Mouse (Mus musculus) telencephalon, adult 2 months (tissue): ENCODE measurements at regions not wholly inside any gene's neighbourhood (a gene's known extent, or its start where the extent isn't known, plus 50 kb on each side); places are given as distances from the start of the nearest gene placed in this dataset.

Experiments
- DNase-seq: peaks from one replicate; pipeline ENCODE4 v3.0.0-alpha.2; 2011; ENCODE audit warnings: low read depth, low spot score

DNA sequence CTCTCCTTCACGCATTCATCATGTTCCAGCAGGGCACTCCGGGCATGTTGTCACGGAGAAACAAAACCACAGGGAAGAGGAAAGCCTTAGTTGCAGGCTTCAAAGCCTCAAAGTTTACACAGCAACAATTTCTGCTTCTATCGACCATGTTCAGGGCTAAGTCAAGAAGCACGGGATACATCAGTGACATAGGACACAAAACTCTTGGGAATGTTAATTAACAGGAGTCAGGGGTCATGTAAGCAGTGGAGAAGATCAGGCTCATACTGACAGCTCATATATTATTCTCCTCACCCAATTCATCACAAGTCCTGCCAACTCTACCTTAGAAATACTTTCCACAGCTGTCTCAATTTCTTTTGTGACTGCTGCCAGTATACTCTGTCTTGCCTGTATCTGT lies 133.0 kb upstream of the Btbd3 start:
- DNase-seq = no peak

DNA sequence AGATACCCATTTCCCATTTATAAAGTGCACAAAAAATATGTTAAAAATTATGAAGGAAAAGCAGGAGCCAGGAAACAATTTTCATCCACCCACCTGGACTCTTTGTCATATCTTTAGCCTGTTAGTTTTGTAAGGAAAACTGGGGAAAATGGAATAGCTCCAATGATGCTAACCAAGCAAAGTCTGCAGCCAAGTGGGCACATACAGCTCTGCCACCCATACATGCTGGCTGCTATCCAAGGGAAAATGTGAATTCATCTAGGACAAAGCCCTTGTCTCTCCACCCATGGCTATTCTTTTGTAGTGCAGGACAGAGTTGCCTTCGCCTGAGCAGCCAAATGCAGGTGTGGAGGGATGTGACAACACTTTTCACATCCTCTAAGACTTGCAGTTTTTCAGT lies 135.5 kb upstream of the Btbd3 start:
- DNase-seq = peak; percentile 66

DNA sequence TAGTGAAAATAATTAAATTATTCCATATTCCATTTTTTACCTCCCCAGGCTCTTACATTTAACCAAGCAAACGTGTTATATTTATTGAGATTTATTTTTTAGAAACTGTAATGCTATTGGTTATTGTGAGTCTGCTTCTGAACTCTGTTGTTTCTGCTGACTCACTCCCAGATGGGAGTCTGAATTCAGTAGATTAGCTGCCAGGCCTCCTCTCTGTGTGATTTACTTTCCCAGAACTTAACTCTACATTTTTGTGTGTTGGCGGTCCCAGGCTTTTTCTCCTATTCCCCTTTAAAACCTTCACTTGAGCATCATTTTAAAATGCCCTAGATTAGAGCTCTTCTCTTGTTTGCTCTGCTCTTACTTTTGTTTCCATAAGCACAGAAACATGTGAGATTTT lies 136.2 kb upstream of the Btbd3 start:
- DNase-seq = peak; percentile 78

DNA sequence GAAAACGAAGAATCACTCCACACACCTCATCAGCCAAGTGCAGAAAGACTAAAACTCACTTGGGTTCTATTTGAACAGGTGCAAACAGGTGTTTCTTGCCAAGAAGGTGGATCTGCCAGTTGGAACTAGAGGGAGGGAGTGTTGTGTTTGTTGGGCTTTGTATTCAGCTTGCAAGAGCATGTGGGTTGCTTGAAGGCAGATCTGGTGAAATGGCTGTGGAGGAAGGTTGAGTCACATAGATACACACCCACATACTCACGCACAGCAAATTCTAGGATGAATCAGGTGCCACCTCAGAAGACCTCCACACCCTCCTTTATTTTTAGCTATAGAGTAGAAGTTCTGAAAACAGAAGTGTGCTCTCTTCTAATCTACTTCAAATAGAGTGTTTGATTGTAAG lies 156.6 kb upstream of the Btbd3 start:
- DNase-seq = peak; percentile 77

DNA sequence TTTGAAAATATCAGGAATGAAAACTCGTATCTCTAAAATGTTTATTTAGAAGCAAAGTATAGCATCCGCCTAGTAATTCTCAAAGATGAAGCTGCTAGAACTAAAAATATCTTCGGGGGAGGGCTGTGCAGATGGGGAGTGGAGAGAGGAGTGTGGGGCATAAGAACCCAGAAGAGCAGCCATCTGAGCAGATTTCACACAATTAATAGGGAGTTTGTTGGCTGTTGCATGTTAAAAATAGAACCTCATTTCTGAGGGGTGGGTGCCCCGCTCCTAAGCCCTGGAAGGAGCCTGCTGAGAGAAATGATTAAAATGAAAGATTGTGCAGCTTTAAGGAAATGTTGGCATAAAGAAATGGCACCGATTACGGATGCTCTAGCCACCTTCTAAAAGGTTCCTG lies 171.0 kb upstream of the Btbd3 start:
- peak; percentile 68 for DNase-seq

DNA sequence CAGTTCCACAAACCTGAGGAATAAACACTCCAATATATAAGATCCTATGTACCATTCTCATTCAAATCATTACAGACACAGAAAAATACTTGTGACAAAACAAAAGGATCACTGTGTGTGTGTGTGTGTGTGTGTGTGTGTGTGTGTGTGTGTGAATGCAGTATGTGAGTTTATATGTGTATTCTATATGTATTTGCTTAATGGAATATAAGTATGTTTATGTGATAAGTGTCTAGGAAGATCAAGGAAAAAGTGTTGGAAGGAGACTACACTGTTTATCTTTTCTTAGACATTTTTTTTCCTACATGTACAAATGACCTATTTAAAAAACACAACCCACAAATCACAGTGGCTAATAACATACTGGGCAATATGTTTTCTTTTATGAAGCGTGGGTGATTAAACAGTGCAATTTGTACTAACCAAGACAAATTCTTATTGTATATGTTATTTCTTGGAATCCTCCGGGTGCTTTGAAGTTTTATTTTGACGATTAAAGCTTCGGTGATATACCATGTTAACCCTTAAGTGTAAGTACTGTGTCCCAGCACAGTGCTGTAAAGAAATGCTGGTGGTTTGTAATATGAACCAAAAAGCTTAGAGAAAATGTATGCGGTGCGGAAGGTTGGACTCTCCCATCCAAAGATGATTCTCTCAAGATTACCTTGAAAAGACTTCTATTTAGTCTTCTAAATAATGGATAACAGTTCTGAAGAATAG lies 171.6 kb upstream of the Btbd3 start:
- no peak for DNase-seq

DNA sequence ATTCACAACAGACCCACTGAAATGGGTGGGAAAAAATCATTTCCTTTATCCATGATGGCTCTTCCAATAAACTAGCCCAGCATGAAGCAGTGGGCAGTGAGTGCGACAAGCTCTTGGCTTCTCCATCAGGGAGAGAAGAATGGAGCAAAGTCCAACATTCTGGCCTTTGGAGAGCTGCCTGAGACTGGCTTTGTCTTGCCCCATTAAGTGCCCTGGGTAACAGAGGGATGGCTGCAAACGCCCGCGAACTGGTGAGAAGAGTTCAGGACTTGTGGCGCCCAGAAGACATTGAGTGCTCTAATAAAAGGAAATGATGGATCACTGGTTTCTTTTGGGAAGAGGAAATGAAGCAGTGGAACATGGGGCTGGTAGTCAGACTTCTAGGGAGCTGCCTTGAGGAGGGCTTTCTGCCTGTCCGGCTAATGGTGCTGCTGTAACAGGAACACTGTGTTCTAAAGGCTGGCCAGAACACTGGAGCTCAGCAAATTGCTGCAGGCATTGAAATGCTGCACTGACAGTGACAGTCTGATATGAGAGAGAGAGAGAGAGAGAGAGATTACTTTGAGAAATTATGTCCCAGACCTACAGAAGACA lies 182.2 kb upstream of the Btbd3 start:
- DNase-seq = no peak

DNA sequence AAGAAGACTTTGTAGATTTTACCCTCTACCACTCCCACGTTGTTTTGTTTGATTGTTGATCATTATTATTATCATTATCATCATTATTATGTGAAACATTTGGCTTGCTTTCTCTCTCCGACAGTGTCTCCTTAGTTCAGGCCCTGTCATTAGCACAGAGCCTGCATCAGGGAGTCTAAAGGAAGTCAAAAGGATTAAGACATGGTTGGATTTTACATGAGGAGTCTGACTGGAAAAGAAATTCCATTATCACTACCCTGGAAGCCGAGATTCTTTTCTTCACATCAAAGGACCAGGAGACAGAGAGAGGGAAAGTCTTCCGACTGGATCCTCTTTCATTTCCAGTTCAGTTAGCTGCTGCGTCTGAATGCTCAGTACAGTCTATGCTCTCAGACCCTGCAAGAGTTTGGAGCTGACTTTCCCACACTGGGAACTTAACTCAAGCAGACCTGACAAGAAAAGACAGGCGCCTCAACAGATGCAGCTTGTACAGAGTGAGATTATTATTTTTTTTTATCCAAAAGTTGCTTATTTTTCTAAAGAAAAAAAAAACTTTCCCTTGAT lies 184.1 kb upstream of the Btbd3 start:
- no peak for DNase-seq

DNA sequence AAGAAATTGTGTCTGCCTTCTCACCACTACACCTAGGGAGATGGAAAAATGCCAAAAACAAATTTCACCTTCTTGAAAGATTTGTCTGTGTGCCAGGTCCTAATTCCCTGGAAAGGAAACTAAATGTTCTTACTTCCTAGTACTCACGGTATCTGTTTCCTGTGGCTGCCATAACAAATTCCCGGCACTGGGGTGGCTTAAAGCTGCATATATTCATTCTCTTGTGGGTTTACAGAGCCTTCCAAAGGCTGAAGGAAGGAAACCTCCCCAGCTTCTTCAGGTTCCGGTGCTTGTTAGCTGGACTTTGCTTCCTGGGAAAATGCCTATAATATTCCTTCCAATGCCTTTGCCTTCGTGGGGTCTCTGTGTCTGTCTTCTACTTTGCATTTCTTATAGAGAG lies 203.3 kb upstream of the Btbd3 start:
- no peak for DNase-seq

DNA sequence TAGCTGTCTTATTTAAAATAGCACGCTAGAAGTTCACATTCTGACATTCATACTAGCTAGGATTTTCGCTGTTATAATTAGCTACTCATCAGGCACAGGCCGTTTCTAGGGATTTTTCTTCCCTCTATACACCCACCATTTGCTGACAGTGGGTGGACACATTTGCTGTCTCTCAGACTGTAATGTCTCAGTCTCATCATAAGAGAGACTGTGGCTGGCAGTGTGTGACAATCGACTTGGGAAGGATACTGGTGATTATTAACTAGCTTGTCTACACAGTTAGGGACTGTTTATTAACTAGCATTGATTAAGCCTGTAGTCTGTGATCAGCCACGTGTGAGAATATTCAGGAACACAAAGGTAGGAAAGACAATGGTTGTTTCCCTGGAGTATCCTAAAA lies 208.0 kb upstream of the Btbd3 start:
- peak; percentile 46 for DNase-seq

DNA sequence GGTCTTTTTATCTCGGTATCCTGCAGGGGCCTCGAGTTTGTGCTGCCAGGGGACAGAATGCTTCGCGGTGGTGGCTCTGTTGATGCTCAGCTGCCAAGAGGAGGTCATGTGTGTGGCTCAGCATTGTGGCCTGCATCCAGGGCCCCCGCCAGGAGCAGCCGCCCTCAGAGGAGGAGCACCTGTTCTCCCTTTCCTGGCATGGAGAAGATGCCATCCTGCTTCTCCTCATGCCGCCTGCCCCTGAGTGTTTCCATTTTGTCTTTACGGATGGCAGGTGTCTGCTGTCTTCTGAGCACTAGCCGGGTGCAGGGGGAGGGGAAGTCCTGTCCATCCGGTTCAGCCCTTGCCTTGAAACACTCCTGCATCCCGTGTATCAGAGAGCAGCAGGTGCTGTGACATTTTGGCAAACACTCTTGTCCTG lies 208.6 kb upstream of the Btbd3 start:
- DNase-seq = no peak

DNA sequence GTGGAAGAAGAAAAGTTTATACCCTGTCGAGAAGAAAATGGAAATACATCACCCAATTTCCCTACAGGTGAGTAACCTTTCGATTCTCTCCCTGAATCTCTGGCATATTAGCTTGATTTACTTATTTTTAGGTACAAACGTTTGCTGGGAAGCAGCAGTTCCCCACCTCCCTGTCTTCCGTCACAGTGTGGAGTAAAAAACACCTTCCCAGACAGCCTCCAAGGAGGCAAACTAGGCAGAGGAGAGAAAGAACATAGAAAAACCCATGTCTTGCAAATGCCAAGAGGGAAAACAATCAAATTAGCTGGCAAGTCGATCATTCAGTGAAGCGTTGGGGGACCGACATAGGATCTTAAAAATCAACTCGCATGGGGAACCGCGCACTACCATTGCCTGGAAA lies 209.0 kb upstream of the Btbd3 start:
- DNase-seq = no peak

DNA sequence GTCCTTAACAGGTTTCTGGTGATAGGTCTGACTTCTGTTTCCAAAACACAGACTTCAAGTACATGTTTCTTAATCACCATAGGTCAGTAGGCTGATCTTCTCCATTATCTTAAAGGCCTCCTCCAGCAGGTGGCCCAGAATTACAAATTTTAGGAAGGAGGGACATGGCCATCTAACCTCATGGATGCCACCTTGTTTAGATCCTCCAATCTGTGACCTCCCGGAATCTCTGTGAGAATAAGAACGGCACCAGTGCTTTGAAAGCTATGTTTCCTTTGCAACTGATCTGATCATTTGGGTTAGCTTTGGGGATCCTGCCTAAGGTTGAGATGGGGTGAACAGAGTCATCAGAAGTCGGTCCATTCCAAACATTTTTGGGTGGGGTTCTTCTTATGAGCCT lies 209.4 kb upstream of the Btbd3 start:
- no peak for DNase-seq

DNA sequence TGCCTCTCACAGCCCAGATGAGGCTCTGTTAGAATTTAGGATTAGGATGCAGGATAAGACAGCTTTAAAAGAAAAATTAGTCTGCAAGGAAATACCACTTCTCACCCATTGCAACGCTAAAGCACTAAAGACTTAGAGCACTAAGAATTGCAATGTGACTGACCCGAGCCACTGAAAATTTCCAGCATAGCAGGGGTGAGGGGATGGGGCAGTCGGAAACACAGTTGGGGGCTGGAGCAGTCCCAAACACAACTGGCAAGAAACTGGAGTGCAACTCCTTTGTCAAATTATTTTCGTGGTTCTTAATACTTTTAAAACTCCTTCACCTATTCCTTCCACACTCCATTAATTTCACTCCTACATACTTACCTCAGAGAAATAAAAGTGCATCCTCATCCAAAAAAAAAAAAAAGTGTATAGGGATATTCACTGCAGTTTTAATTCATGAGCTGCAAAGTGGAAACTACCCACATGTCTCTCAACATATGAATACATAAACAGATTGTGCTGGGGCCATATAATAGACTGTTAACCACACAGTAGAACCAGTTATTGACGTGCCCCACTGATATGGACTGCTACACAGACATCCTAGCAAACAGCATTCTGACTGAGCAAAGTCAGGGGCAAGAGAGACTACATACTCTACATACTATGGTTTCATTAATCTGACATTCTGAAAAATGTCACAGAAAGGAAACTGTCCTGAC lies 210.3 kb upstream of the Btbd3 start:
- no peak for DNase-seq

DNA sequence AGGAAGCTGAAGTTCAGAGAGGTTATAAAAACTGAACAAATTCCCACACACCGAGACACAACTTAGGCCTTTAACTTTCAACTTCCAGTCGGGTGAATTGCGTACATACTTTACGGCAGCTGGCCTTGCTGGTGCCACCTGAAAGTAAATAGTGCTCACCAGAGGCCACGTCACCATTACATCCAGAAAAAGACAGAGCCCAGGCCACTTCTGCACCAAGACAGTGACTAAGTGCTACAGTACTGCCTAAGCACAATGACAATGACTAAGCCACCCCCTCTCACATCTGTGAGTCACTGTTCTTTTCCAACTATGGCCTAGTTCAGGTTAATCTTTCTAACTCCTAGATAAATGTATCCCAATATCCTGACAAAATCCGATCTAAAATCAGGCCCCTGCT lies 215.7 kb upstream of the Btbd3 start:
- DNase-seq = peak; percentile 60

DNA sequence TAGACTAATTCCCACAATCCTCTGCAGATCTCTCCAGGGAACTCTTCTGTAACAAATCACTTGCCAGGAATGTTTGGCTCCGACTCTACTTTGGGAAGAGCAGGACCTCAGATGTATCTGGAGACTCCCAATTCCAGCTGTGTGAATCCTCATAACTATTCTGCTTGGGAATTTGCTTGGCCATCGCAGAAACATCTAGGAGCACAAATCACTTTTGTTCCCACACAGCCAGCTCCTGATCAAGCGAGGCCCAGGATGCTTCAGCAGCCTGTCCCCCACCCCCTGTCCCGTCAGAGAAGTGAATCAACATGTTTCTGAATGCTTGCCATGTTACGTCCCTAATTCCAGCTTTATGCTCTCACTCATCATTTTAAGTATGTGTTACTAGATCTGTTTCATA lies 216.1 kb upstream of the Btbd3 start:
- no peak for DNase-seq

DNA sequence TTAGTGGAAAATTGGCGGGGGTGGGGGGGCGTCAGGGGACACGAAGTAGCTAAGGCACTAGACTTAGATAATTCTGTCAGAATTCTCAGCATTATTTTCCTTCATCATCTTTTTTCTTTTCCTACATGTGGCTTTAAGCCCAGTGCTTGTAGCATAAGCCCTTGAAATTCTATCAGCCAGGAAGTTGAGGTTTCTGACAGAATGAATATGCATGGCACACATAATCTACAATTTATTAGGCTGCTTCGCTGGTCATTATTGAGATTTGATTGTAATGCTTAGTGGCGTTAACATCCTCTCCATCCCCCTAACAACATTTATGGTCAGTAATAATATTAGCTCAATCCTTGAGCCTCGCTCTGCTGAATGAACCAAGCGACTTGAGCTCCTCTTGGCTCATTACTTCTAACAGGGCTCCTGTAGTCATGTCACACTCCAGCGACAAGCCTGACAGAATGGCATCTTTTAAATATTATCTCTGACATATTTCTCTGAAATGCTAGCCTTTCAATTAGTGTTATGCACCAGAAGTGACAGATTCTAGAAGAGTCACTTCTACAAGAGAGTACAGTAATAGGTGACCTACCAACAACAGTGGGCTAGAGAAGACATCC lies 222.1 kb upstream of the Btbd3 start:
- DNase-seq = no peak

DNA sequence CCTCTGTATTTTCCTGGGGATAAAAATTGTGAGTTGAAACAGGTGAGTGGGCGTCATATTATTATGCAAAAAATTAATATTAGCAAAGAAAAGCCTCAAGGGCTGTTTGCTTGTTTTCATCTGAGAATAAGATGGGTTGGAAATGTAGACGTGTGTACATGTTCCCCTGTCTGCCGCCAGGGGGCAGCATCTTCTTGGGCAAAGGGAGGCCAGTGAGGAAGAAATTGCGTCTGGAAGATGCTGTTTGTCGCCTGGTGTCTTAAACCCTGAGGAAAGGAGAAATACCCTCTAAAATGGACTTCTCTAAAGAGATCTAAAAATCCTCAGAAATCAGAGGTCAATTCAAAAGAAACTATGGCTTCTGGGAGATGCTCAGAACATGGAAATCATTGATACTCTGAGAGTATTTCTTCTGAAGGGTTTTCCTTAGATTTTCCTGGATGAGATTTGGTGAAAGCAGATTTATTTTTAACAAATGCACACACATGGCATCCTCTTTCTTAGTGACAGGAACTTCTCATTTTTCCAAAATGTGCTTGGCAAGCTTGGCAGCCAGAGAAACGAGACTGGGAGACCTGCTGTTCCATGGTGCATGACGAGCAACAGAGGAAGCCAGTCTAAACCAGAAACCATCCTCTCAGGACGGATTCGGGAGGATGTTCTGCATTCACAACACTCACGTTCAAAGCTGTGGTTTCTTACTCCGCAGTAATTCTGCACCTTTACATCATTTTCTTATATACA lies 222.8 kb upstream of the Btbd3 start:
- DNase-seq = peak; percentile 80

DNA sequence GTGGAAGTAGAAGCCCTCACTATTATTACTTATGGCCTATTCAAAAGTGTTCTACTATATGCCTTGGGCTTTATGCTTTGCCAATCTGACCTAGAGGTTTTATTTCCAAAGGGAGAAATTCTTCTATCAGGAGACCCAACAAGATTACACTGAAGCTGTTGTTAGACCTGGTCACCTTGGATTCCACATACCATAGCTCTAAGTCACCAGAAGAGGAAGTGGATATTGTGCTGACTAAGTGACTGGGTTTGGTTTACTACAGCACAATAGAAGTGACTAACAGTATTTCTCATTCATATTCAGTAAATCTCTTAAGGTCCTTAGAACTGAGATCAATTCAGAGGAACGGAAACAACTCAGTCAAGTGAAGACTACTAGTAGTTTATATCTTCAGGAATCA lies 229.0 kb upstream of the Btbd3 start:
- DNase-seq = no peak

DNA sequence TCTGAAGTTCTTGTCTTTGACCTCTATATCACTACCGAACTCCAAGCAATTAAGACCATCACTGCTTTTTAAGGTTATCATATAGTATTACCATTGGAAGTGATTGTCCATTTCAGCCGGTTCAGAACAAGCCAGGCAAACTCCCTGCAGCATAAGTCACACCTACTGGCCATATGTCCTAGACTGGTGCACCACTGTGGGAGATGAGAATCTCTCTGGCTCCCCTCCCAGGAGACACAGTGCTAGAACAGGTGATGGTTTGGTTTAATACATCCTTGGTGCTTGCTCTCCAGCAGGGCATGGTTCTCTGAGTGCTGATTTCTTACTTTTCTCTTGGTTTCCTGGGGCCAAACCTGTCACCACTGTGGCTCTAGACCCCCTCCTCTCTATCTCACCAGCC lies 232.8 kb upstream of the Btbd3 start:
- DNase-seq = no peak

DNA sequence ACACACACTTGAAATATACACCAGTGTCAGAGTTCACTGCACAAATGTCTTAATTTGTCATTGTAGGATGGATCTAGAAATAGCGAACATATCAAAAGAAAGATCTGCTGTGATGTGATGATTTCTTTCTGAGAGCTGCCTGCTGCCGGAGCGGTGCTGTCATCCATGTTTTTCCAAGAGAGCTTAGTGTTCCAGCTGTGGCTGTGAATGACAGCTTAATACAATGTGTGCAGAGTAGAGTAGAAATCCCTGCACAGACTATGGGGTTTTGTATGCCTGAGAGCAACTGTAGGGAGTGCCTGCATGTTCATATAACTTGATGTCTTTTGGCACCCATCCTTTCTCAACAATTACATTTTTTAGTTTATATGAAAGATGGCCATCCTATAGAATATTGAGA lies 274.6 kb upstream of the Btbd3 start:
- peak; percentile 16 for DNase-seq

DNA sequence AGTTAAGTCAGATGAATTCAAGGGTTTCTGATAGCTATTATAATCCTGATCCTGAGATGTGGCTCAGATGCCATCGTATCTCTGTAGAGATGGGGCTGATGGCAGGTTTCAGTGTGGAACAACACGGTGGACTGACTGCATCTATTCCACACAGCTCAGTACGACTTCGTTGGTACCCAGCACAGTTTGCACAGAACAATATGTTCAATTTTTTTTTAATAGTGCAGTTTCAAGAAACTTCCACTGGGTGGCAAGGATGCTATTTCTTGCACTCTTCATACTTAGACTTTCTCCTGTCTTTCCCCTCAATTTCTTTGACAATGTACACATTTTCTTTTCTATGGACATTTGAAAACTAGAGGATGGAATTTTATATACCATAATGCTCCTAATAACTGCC lies 278.6 kb upstream of the Btbd3 start:
- DNase-seq = no peak
